Mouse (Mus musculus): ENCODE measurements around the gene Bcorl1.

DNA sequence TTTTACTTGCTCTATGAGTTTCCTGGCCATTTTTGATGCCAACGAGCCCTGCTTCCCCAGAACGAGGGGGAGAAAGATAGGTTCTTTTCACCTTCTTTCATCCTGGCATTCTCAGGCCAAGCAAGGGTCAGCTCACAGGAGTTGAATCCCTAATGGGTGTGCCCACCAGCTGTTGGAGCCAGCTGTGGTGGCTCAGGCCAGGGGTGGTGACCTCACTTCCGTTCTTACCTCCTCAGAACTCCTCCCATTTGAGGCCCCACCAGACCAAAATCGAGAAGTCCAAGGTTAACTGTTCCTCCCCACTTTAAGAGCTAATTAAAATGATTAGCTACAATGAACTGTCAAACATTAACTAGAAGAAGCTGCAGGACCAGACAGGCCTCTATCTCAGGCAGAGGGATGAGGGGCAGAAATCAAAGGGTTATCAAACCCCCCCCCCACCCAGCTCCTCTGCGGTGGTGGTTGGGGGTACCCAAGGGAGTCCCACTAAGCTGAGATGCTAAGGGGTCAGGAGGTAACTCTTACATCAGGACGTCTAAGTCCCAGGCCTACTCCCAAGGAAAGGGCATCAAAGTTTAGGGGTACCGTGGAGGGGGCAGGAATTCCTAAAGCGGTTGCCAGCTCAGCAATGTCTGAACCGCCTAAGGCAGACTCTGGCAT lies 111.2 kb downstream of the Bcorl1 start:
- TF ChIP-seq CTCF (IDR thresholded peaks at IDR 0.05; ENCODE audit: borderline replicate concordance, insufficient read depth, low read depth, low read length) (no peak), POLR2A (IDR thresholded peaks at IDR 0.05; ENCODE audit: borderline replicate concordance, insufficient read depth, low read length) (no peak)
